Mouse (Mus musculus): ENCODE results near the gene Olfr746. TPM values are rescaled to one million over a fixed set of nuclear protein-coding genes. Genes with fewer than 3 reads are reported as not detected.

Olfr746 gene
- total RNA-seq (2023): not detected

GRCm38 (mm10) chr14:50646783-50647182, at the start of gene Olfr746:
Gene Olfr746 (plus strand): TSS chr14:50647083.

GRCm38 (mm10) chr14:50614579-50614978, 32.3 kb upstream of the Olfr746 start, which contains the start of gene Olfr744:
Gene Olfr744 (plus strand): TSS chr14:50614879.

DNA sequence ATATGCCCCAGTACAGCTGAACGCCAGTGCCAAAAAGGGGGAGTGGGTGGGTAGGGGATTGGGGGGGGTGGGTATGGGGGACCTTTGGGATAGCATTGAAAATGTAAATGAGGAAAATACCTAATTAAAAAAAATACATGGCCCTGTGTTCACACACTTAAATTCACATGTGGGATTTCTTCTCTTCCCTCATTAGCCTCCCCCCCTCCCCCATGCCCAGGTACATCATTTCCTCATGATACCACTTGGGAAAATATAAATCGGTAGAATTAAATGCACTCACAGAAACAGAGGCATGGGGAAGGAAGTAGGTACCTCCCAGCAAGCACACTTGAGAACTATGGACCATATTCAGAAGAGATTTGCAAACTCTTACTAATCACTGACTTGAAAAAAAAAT, 7.8 kb upstream of the Olfr746 start, which contains the start of gene Olfr745:
TSS of gene Olfr745 (plus strand) at position 301 of the 400 bp plus-strand sequence.

DNA sequence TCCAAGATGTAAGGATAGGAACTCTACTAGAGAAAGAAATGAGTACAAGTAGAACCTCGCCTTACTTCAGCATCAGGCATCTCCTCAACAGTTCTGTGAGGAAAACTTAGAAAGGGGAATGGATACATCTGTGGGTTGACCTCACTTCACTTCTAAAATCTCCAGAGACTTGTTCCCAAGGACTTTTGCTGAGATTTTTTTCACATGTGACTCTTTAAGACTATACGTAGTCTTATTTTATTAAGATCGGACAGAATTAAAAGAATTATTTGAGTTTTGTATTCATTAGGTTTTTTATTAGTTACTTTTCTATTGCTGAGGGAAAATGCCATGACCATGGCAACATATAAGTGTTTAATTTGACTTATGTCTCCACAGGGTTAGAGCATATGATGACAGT, 46.2 kb downstream of the Olfr746 start, which contains the start of gene Olfr747:
TSS of gene Olfr747 (minus strand) at position 101 of the 400 bp plus-strand sequence.

Other genes starting within 250 kb of the Olfr746 start
- gene Olfr738, start 239.5 kb upstream of the Olfr746 start, total RNA-seq (2023): not detected
- not detected for gene Olfr739, start 228.5 kb upstream of the Olfr746 start, total RNA-seq (2023)
- not detected for gene Olfr740, start 201.5 kb upstream of the Olfr746 start, total RNA-seq (2023)
- gene Olfr741, start 174.3 kb upstream of the Olfr746 start, total RNA-seq (2023): not detected
- not detected for gene Olfr742, start 143.5 kb upstream of the Olfr746 start, total RNA-seq (2023)
- gene Olfr743, start 125.2 kb upstream of the Olfr746 start, total RNA-seq (2023): not detected
- not detected for gene Olfr744, start 32.2 kb upstream of the Olfr746 start, total RNA-seq (2023)
- gene Olfr745, start 7.7 kb upstream of the Olfr746 start, total RNA-seq (2023): not detected
- not detected for gene Olfr747, start 46.1 kb downstream of the Olfr746 start, total RNA-seq (2023)
- not detected for gene Olfr748, start 60.3 kb downstream of the Olfr746 start, total RNA-seq (2023)
- gene Olfr749, start 98.0 kb downstream of the Olfr746 start, total RNA-seq (2023): not detected
- gene Ttc5, start 138.4 kb downstream of the Olfr746 start, total RNA-seq (2023): 10 to 100 TPM; 49.2 to 50.8 TPM
- gene Ccnb1ip1, start 160.6 kb downstream of the Olfr746 start, total RNA-seq (2023): not detected
- 10 to 100 TPM; 49.7 to 63.6 TPM for gene Parp2, start 160.8 kb downstream of the Olfr746 start, total RNA-seq (2023)
- 100 to 1,000 TPM; 191 to 197 TPM for gene Tep1, start 223.5 kb downstream of the Olfr746 start, total RNA-seq (2023)